Mouse (Mus musculus) ES-E14 (cell line): ENCODE data around the gene Pla2g6. TPM values are rescaled to one million over a fixed set of nuclear protein-coding genes. Genes with fewer than 3 reads are reported as not detected.

Experiments
- DNase-seq: peaks from one replicate; pipeline ENCODE4 v3.0.0-alpha.2; 2013; ENCODE audit warnings: low read depth, low spot score
- H3K27ac ChIP-seq: 2 replicates; pipeline ENCODE4 v1.5.1; 2012; ENCODE audit warnings: low read depth, mild to moderate bottlenecking, low read length, moderate library complexity, mixed read lengths; ENCODE audit not compliant: poor library complexity, insufficient read depth, severe bottlenecking
- H3K36me3 ChIP-seq: 2 replicates; pipeline ENCODE4 v1.6.1; 2012; ENCODE audit warnings: mild to moderate bottlenecking, low read length, moderate library complexity, mixed read lengths; ENCODE audit not compliant: control insufficient read depth, poor library complexity, insufficient read depth, severe bottlenecking
- H3K4me1 ChIP-seq, 2 experiments: fragments of 150-350 bp in 1 of 2; sonication (generic) in 1 of 2; 2 replicates each; pipeline ENCODE4 v1.6.1; 2012; ENCODE audit warnings: low read length in 2 of 2, mild to moderate bottlenecking in 1 of 2, mixed read lengths in 1 of 2; ENCODE audit not compliant: control insufficient read depth in 2 of 2, insufficient read depth in 2 of 2, poor library complexity in 1 of 2
- H3K4me3 ChIP-seq, 2 experiments: fragments of 150-350 bp in 1 of 2; sonication (generic) in 1 of 2; 2 replicates each; pipeline ENCODE4 v1.5.1; 2012; ENCODE audit warnings: low read length in 2 of 2, low read depth in 1 of 2, mild to moderate bottlenecking in 1 of 2, mixed read lengths in 1 of 2; ENCODE audit not compliant: insufficient read depth in 1 of 2, poor library complexity in 1 of 2, severe bottlenecking in 1 of 2
- H3K9ac ChIP-seq: 2 replicates; pipeline ENCODE4 v1.6.1; 2012; ENCODE audit warnings: low read depth, mild to moderate bottlenecking, low read length, mixed read lengths; ENCODE audit not compliant: poor library complexity, insufficient read depth, severe bottlenecking
- H3K9me3 ChIP-seq: fragments of 150-350 bp; sonication (generic); 2 replicates; pipeline ENCODE4 v1.6.1; 2012; ENCODE audit warnings: low read depth, mild to moderate bottlenecking, low read length; ENCODE audit not compliant: control insufficient read depth, insufficient read depth
- CHD2 ChIP-seq: IDR thresholded peaks from 2 replicates; pipeline ENCODE4 v1.6.1; 2014; ENCODE audit warnings: mild to moderate bottlenecking, low read depth, low read length, inconsistent platforms
- HCFC1 ChIP-seq: IDR thresholded peaks from 2 replicates; pipeline ENCODE4 v1.6.1; 2012; ENCODE audit warnings: low read length, inconsistent platforms, borderline replicate concordance; ENCODE audit not compliant: insufficient read depth
- MAFK ChIP-seq: IDR thresholded peaks from 2 replicates; pipeline ENCODE4 v1.6.1; 2014; ENCODE audit warnings: mild to moderate bottlenecking, low read depth, low read length, inconsistent platforms; ENCODE audit not compliant: insufficient read depth
- ZC3H11A ChIP-seq: IDR thresholded peaks from 2 replicates; pipeline ENCODE4 v1.6.1; 2012; ENCODE audit warnings: low read depth, mild to moderate bottlenecking, inconsistent platforms, low read length, borderline replicate concordance
- ZNF384 ChIP-seq: IDR thresholded peaks from 2 replicates; pipeline ENCODE4 v1.6.1; 2012; ENCODE audit warnings: low read depth, low read length, inconsistent platforms
- in situ Hi-C, 2 experiments: fragments of 600-800 bp; cut with MboI; formaldehyde crosslinking; loops; one replicate each; pipeline ENCODE4 v1.15.1; 2025; ENCODE audit warnings: low sequenced_read_pairs in 2 of 2, inconsistent platforms in 1 of 2; ENCODE audit not compliant: unreplicated experiment in 2 of 2
- total RNA-seq: library from RNA; depleted of rRNA; stranded (reverse); fragments of 300-350 nt; gene quantifications from 2 replicates; pipeline ENCODE4 v1.2.3, GENCODE M21; 2012

Gene Pla2g6
- total RNA-seq, 1 experiment = 59.2 TPM

- in situ Hi-C loops = no loop called here
- H3K36me3 ChIP-seq = no peaks in the 10 kb centered on the region
- H3K4me3 ChIP-seq = no peak overlapping the region
- no peaks in the 10 kb centered on the region for H3K9me3 ChIP-seq
- no peak overlapping the region for H3K9ac ChIP-seq
- H3K4me1 ChIP-seq = peaks cover 3 to 5% of the 10 kb centered on the region in 2 experiments; a peak in 2 of 4 replicates
- TF ChIP-seq HCFC1 (no peak), MAFK (no peak), CHD2 (no peak), ZNF384 (no peak), ZC3H11A (no peak)
- H3K27ac ChIP-seq = no peak overlapping the region
- no peak for DNase-seq
Measured at GRCm38 (mm10) chr15:79342641-79343337, 14.6 kb upstream of the Pla2g6 start.

GRCm38 (mm10) chr15:79338978-79339377, 10.8 kb upstream of the Pla2g6 start:
- no peak for DNase-seq
- no peak overlapping the region for H3K4me3 ChIP-seq
- H3K36me3 ChIP-seq = no peaks in the 10 kb centered on the region
- H3K4me1 ChIP-seq = peaks cover 4 to 15% of the 10 kb centered on the region in 2 experiments
- no peak overlapping the region for H3K9ac ChIP-seq
- H3K27ac ChIP-seq = no peak overlapping the region
- no peak for TF ChIP-seq ZNF384
- TF ChIP-seq MAFK = no peak
- no peak for TF ChIP-seq CHD2
- no peak for TF ChIP-seq HCFC1
- no peak for TF ChIP-seq ZC3H11A
- in situ Hi-C loops = no loop called here
- H3K9me3 ChIP-seq = no peaks in the 10 kb centered on the region

- no peak for TF ChIP-seq HCFC1
- TF ChIP-seq CHD2 = 0 out of 2 replicates have a peak, but pooled peaks have one; percentile 18
- in situ Hi-C loops = no loop called here
- peaks cover 4 to 24% of the 10 kb centered on the region in 2 experiments for H3K4me1 ChIP-seq
- no peaks in the 10 kb centered on the region for H3K36me3 ChIP-seq
- DNase-seq = no peak
- H3K9me3 ChIP-seq = no peaks in the 10 kb centered on the region
- peak overlapping the region; percentile 13; the same call in 1 of the 2 replicates for H3K9ac ChIP-seq
- H3K4me3 ChIP-seq = no peak overlapping the region
- H3K27ac ChIP-seq = peak overlapping the region; percentile 37
Measured at GRCm38 (mm10) chr15:79335061-79335655, 7.0 kb upstream of the Pla2g6 start.

GRCm38 (mm10) chr15:79333409-79333808, 5.2 kb upstream of the Pla2g6 start:
- TF ChIP-seq CHD2 = no peak
- TF ChIP-seq MAFK = peak; percentile 97
- Histone ChIP-seq H3K9ac (no peak overlapping the region), H3K4me3 (no peak overlapping the region), H3K9me3 (no peaks in the 10 kb centered on the region), H3K27ac (no peak overlapping the region), H3K4me1 (peaks cover 4 to 24% of the 10 kb centered on the region in 2 experiments), H3K36me3 (no peaks in the 10 kb centered on the region)
- in situ Hi-C loops = no loop called here
- DNase-seq = no peak
